Mouse (Mus musculus): Measurements from ENCODE around the gene Frmd4b.
"Not testable (repeated sequence)": the region's sequence is repeated elsewhere in the genome, so short reads cannot be mapped to it uniquely, and the experiment has no call there.

The Frmd4b gene

DNA sequence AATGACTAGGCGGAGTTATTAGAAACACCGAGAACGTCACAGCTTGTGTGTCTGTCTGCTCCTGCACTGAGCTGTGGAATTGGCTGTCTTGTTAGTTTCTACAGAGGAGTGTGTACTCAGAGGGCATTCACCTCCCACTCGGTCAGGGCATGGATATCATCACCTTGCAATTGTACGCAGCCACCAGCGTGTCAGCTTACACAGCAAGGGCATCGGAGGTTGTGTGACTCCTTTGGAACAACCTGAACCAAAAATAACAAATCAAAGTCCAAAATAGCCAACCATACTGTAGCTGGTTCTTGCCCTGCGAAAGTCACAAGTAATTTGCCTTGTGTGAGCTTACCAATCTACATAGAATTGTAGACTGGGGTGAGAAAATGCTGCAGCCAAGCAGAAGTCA, 352.1 kb downstream of the Frmd4b start:
- no peak for DNase-seq (ENCODE audit: low spot score in 2 of 2)

DNA sequence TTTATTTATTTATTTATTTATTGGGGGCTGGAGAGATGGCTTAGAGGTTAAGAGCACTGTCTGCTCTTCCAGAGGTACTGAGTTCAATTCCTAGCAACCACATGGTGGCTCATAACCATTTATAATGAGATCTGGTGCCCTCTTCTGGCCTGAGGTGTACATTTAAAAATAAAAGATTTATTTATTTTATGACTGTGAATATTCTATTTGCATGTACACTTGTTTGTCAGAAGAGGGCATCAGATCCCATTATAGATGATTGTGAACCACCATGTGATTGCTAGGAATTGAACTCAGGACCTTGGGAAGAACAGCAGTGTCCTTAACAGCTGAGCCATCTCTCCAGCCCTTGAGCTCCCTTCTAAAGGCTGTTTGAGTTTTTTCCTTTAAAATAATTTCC, 353.6 kb downstream of the Frmd4b start:
- DNase-seq (ENCODE audit: low spot score in 2 of 2) = not testable (repeated sequence)

DNA sequence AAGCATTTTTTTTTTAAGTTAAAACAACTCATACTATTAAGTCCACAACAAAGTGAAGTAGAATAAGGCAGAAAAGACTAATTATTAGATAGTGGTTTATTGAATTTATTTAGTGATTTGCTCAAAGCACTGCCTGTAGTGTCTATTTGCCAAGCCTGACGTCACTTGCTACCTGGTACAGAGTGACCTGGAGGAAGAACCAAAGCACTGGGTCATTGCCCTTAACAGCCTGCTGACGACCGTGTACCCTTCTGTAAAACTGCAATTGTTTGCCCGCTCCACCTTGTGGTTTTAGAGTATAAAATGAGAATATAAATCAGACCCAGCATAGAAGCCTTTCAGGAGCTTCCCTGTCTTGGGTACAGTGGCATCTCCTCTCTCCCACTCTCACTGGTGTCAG, 355.1 kb downstream of the Frmd4b start:
- DNase-seq (ENCODE audit: low spot score in 2 of 2) = no peak

DNA sequence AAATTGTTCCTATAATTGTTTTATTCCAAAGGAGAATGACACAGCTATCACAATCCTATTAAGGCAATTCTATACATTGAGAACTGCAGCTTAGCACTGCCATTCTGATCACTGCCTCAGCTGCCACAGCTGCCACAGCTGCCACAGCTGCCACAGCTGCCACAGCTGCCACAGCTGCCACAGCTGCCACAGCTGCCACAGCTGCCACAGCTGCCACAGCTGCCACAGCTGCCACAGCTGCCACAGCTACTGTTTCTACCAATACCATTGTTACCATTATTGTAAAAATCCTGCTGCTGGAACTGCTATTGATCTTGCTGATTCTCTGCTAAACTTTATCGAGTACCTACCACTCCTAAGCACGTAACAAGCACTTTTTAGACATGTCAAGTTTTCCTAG, 357.4 kb downstream of the Frmd4b start:
- DNase-seq (ENCODE audit: low spot score in 2 of 2) = not testable (repeated sequence)

DNA sequence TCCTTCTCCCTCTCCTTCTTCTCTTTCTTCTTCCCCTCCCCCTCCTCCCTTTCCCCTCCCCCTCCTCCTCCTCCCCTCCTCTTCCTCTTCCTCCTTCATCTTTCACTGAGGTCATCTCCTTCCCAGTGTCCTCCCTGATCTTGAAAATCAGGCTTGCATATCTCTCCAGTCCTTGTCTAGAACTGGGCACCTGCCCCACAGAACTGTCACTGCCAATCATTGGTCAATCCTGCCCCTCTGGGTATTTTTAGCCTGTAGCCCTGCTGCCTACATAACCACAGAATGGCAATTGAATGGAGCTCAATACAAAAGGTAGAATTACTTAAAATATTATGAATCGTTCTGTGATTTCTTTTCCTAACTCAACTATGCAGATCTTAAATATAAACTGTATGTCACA, 358.9 kb downstream of the Frmd4b start:
- no peak for DNase-seq (ENCODE audit: low spot score in 2 of 2)

DNA sequence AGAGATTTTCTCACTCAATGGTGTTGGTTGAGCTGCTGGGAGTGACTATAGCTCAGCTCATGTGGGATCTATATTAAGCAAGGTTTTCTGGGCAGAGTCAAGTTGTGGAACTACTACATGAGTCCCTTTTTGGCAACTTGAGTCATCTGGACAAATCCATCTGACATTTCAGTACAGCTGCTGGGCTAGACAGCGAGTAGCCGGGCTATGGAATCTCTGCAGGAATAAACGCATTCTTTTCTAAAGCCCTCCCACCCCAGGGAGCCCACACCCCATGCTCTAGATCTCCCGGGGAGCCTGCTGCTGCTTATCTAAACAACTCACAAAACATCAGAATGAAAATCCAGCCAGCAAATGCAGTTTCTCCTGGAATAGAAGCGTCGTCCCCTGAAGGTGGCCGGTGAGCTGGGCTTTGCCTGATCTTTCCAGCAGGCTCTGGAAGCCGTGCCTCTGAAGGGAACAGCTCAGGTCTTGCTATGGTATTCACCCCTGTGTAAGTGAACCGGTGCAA, 364.6 kb downstream of the Frmd4b start, which contains the start of gene Lmod3:
Gene Lmod3 (minus strand): TSS at position 49 of the 511 bp plus-strand sequence.
- no peak for DNase-seq (ENCODE audit: low spot score in 2 of 2)

DNA sequence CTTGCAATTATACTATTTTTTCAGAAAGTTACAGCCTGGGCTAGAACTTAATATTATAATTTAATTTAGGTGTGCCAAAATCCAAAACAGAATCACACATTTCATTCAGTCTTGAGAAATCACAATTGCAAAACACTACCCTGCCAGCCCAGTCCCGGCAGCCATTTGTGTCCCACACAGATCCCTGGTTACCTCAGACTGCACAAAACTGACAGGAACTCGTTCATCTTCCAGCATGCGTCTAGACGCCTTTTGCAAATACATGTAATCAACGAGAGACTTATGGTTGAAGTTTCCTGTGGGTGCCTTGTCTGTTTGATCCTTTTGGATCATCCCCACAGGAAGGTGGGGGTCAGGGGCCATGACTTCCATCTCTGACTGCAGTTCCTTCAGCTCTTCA, 365.3 kb downstream of the Frmd4b start:
- DNase-seq (ENCODE audit: low spot score in 2 of 2) = no peak

DNA sequence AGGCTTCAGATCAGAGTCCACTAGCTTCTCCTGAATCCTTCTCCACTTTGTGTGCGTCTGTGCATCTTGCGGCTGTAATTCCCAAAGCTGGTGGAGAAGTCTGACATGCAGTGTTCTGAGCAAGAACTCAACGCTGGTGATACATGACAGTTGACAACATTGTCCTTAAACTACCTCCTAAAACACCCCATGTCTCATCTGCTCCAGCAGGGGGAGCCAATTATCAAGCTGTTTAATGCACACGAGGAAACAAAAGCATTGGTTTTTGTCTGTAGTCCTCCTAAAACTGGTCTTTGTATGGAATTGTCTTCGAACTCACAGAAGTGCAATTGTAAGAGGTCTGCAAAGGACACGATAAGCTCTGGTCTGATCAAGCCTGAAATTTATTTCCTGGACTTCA, 366.4 kb downstream of the Frmd4b start:
- peak; percentile 49 to 64 for DNase-seq (ENCODE audit: low spot score in 2 of 2)

DNA sequence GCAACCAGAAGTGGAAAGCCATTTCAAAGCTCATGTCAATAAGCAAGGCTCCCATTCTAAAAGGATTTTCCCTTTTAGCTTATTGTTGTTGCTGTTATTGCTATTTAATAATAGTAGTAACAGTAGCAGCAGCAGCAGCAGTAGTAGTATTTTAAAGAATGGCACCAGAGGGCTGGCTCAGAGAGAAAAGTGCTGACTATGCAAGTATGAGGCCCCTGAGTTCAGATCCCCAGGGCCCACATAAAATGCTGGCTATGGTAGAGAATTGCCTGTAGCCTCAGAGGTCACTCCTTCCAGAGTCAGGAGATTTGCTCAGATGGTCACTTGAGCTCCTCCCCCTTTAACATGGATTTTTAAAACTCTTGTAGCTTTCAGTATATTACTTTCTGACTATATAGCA, 372.1 kb downstream of the Frmd4b start:
- no peak for DNase-seq (ENCODE audit: low spot score in 2 of 2)

DNA sequence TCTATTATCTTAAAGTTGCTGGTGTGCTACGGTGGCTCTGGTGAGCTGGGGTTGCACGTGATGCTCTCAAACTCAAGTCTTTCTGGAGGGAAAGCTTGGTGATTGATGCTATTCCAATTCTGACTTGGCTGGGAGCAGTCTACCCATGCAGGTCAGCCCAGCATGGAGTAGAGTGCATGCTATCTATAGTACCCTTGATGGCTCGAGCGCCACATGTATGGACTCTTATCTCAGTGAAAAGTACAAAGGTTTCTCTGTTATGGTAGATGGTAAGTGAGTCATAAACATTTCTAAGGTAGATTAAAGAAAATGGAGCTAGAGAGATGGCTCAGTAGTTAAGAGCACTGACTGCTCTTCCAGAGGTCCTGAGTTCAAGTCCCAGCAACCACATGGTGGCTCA, 374.8 kb downstream of the Frmd4b start:
- DNase-seq (ENCODE audit: low spot score in 2 of 2) = no peak

DNA sequence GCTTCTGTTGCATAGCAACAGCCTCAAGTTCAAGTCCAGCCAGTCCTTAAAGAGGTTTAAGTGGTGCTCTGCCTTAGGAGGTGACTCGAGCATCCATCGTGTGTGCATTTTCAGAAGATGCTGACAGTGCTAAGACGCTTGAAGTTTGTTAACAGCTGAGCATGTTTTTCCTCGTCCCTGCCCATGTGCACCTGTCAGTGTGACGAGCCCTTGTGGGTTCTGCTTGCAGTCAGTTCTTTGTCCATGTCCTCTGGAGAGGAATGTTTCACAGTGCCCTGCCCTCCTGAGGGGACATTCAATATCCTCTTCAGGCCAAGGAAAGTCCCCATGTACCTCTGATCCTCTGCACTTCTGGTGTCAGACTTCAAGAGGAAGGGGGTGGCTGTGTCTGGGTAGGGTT, 377.2 kb downstream of the Frmd4b start:
- no peak for DNase-seq (ENCODE audit: low spot score in 2 of 2)

DNA sequence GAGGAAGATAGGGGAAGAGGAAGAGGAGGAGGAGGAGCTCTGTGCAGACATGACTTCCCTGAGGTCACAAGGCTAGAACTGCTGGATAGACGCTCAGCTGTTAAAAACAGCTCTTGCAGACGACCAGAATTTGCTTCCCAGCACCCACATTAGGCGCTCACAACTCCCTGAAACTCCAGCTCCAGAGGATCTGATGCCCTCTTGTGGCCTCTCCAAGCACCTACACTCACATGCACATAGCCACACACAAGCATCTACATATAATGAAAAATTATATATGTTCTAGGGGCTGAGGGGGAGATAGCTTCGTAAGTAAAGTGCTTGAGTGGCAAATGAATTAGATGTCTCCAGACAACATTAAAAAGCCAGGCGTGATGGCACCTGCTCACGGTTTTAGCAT, 378.0 kb downstream of the Frmd4b start:
- no peak for DNase-seq (ENCODE audit: low spot score in 2 of 2)
